Mouse (Mus musculus) bone marrow macrophage, adult 2 months (primary cell): ENCODE results near the gene Csdc2.

Experiments used
- CTCF ChIP-seq: IDR thresholded peaks from 2 replicates; pipeline ENCODE4 v1.5.1; 2012; ENCODE audit warnings: low read depth, mild to moderate bottlenecking, low read length, moderate library complexity
- POLR2A ChIP-seq: IDR thresholded peaks from 2 replicates; pipeline ENCODE4 v1.6.1; 2012; ENCODE audit warnings: mild to moderate bottlenecking, low read depth, low read length, borderline replicate concordance

- TF ChIP-seq CTCF (no peak), POLR2A (no peak)
These were observed 45.6 kb downstream of the Csdc2 start for GRCm38 (mm10) chr15:81982173-81982572.
